Mouse (Mus musculus): ENCODE measurements around the gene Bsph1.
"Not testable (repeated sequence)": the region's sequence is repeated elsewhere in the genome, so short reads cannot be mapped to it uniquely, and the experiment has no call there.

Bsph1 gene

GRCm38 (mm10) chr7:13450541-13450940, at the start of gene Bsph1:
Gene Bsph1 (plus strand): TSS chr7:13450841.
- DNase-seq, result not testable (repeated sequence)

GRCm38 (mm10) chr7:13511539-13511938, 60.9 kb downstream of the Bsph1 start:
- peak; percentile 1 to 3 for DNase-seq

Data from cerebellum, postnatal 10 days (tissue).